Mouse (Mus musculus): Measurements from ENCODE around the gene Ctnnd2.

The Ctnnd2 gene

GRCm38 (mm10) chr15:30645688-30646087 lies 473.3 kb downstream of the Ctnnd2 start:
- DNase-seq (ENCODE audit: low read depth, low spot score): no peak

GRCm38 (mm10) chr15:30646501-30647431 lies 474.4 kb downstream of the Ctnnd2 start:
- DNase-seq (ENCODE audit: low read depth, low spot score): no peak

- no peak for DNase-seq (ENCODE audit: low read depth, low spot score)
These were observed 475.4 kb downstream of the Ctnnd2 start for GRCm38 (mm10) chr15:30647679-30648311.

GRCm38 (mm10) chr15:30649964-30650363 lies 477.6 kb downstream of the Ctnnd2 start:
- no peak for DNase-seq (ENCODE audit: low read depth, low spot score)

GRCm38 (mm10) chr15:30655433-30655832 lies 483.0 kb downstream of the Ctnnd2 start:
- no peak for DNase-seq (ENCODE audit: low read depth, low spot score)

GRCm38 (mm10) chr15:30657588-30657987 lies 485.2 kb downstream of the Ctnnd2 start:
- DNase-seq (ENCODE audit: low read depth, low spot score): no peak

- DNase-seq (ENCODE audit: low read depth, low spot score): no peak
These were observed 488.3 kb downstream of the Ctnnd2 start for GRCm38 (mm10) chr15:30660539-30661149.

GRCm38 (mm10) chr15:30661689-30662422 lies 489.5 kb downstream of the Ctnnd2 start:
- DNase-seq (ENCODE audit: low read depth, low spot score): no peak

- no peak for DNase-seq (ENCODE audit: low read depth, low spot score)
These were observed 495.6 kb downstream of the Ctnnd2 start for GRCm38 (mm10) chr15:30667819-30668587.

GRCm38 (mm10) chr15:30681939-30682338 lies 509.5 kb downstream of the Ctnnd2 start:
- no peak for DNase-seq (ENCODE audit: low read depth, low spot score)

GRCm38 (mm10) chr15:30682360-30683119 lies 510.1 kb downstream of the Ctnnd2 start:
- DNase-seq (ENCODE audit: low read depth, low spot score): no peak

- DNase-seq (ENCODE audit: low read depth, low spot score): no peak
These were observed 514.1 kb downstream of the Ctnnd2 start for GRCm38 (mm10) chr15:30686206-30687101.

- no peak for DNase-seq (ENCODE audit: low read depth, low spot score)
These were observed 521.4 kb downstream of the Ctnnd2 start for GRCm38 (mm10) chr15:30693754-30694205.

- DNase-seq (ENCODE audit: low read depth, low spot score): no peak
These were observed 521.9 kb downstream of the Ctnnd2 start for GRCm38 (mm10) chr15:30694286-30694685.

GRCm38 (mm10) chr15:30695859-30696258 lies 523.5 kb downstream of the Ctnnd2 start:
- no peak for DNase-seq (ENCODE audit: low read depth, low spot score)

- DNase-seq (ENCODE audit: low read depth, low spot score): no peak
These were observed 525.0 kb downstream of the Ctnnd2 start for GRCm38 (mm10) chr15:30697356-30697755.

GRCm38 (mm10) chr15:30700762-30701161 lies 528.4 kb downstream of the Ctnnd2 start:
- DNase-seq (ENCODE audit: low read depth, low spot score): no peak

GRCm38 (mm10) chr15:30701592-30701991 lies 529.2 kb downstream of the Ctnnd2 start:
- no peak for DNase-seq (ENCODE audit: low read depth, low spot score)

Data from WW6 (cell line).